Mouse (Mus musculus) liver, embryonic 14.5 days (tissue): ENCODE results near the gene Olfr1112. TPM values are rescaled to one million over a fixed set of nuclear protein-coding genes. Genes with fewer than 3 reads are reported as not detected.
"Not testable (repeated sequence)": the region's sequence is repeated elsewhere in the genome, so short reads cannot be mapped to it uniquely, and the experiment has no call there.

Experiments
- ATAC-seq: fragments of 200-750 bp; cut with Nextera tagmentation; 2 replicates; pipeline ENCODE4 v1.8.0; 2017; ENCODE audit warnings: moderate number of reproducible peaks, mild to moderate bottlenecking, moderate library complexity; ENCODE audit not compliant: insufficient read depth
- DNase-seq, 3 experiments: peaks; one replicate each; pipeline ENCODE4 v3.0.0-alpha.2; 2012 to 2013; ENCODE audit warnings: low read depth in 3 of 3, low spot score in 3 of 3
- H3K27ac ChIP-seq: fragments of 300-500 bp; sonication (generic); 2 replicates; pipeline ENCODE4 v1.5.1; 2014; ENCODE audit warnings: moderate library complexity, mild to moderate bottlenecking, control low read depth, inconsistent platforms
- H3K27me3 ChIP-seq: fragments of 300-500 bp; sonication (generic); 2 replicates; pipeline ENCODE4 v1.6.1; 2014; ENCODE audit warnings: mild to moderate bottlenecking, low read length, moderate library complexity; ENCODE audit not compliant: control insufficient read depth, insufficient read depth
- H3K36me3 ChIP-seq: fragments of 300-500 bp; sonication (generic); replicated peaks from 2 replicates; pipeline ENCODE4 v1.6.1; 2014; ENCODE audit warnings: low read depth; ENCODE audit not compliant: control insufficient read depth, insufficient read depth
- H3K4me1 ChIP-seq, 2 experiments: fragments of 200-500 bp in 1 of 2; fragments of 300-500 bp in 1 of 2; sonication (generic) in 1 of 2; replicated peaks; 2 replicates each; pipeline ENCODE4 v1.6.1; 2012 to 2014; ENCODE audit warnings: antibody characterized with exemption in 1 of 2, inconsistent platforms in 1 of 2, low read length in 1 of 2; ENCODE audit not compliant: control insufficient read depth in 2 of 2, insufficient read depth in 2 of 2
- H3K4me2 ChIP-seq: fragments of 300-500 bp; sonication (generic); 2 replicates; pipeline ENCODE4 v1.6.1; 2014; ENCODE audit warnings: low read depth, mild to moderate bottlenecking, control low read depth, moderate library complexity
- H3K4me3 ChIP-seq, 2 experiments: fragments of 200-500 bp in 1 of 2; fragments of 300-500 bp in 1 of 2; sonication (generic) in 1 of 2; 2 replicates each; pipeline ENCODE4 v1.5.1; 2012 to 2014; ENCODE audit warnings: low read depth in 2 of 2, low read length in 2 of 2, mild to moderate bottlenecking in 2 of 2, control low read depth in 1 of 2, inconsistent platforms in 1 of 2, moderate library complexity in 1 of 2; ENCODE audit not compliant: insufficient read depth in 1 of 2
- H3K9ac ChIP-seq: fragments of 300-500 bp; sonication (generic); replicated peaks from 2 replicates; pipeline ENCODE4 v1.6.1; 2014; ENCODE audit warnings: mild to moderate bottlenecking, control low read depth, moderate library complexity
- H3K9me3 ChIP-seq: fragments of 300-500 bp; sonication (generic); 2 replicates; pipeline ENCODE4 v1.6.1; 2016; ENCODE audit warnings: low read length, mixed read lengths; ENCODE audit not compliant: control insufficient read depth
- CTCF ChIP-seq: IDR thresholded peaks from 2 replicates; pipeline ENCODE4 v1.5.1; 2016; ENCODE audit warnings: antibody characterized with exemption, low read depth, control low read depth
- EP300 ChIP-seq: IDR thresholded peaks from 2 replicates; pipeline ENCODE4 v1.6.1; 2016; ENCODE audit warnings: antibody characterized with exemption, low read depth
- WGBS: fragments of 180-500 bp; shearing (Covaris S2); extraction: QIAGEN DNeasy Blood & Tissue Kit; methylation state at CpG from one replicate; pipeline ENCODE4 v1.1.7; 2014; ENCODE audit not compliant: insufficient replicate concordance; 5-methylcytosine and 5-hydroxymethylcytosine counted together
- polyA plus RNA-seq, 2 experiments: library from polyadenylated mRNA; depleted of rRNA in 1 of 2; stranded (reverse) in 1 of 2; unstranded in 1 of 2; fragments of >200 nt; fragmentation: Nextera tagmentation in 1 of 2; extraction: Ambion mirVana in 1 of 2; gene quantifications; 2 replicates each; pipeline versions ENCODE4 v1.2.1 to v1.2.3; 2012 to 2014

The Olfr1112 gene
- polyA plus RNA-seq (2012; rRNA removed) (not detected in 2 replicates), polyA plus RNA-seq (2014; fragmentation: Nextera tagmentation; extraction: Ambion mirVana) (not detected in 2 replicates)

GRCm38 (mm10) chr2:87187498-87187897, at the start of gene Olfr1112:
Olfr1112 (plus strand) TSS chr2:87187798.
- Histone ChIP-seq H3K27me3 (no peaks in the 10 kb centered on the region), H3K9me3 (no peaks in the 10 kb centered on the region), H3K36me3 (no peaks in the 10 kb centered on the region), H3K27ac (no peak within 1 kb of the TSS), H3K9ac (no peak within 1 kb of the TSS), H3K4me3 (no peak within 1 kb of the TSS), H3K4me2 (no peak within 1 kb of the TSS), H3K4me1 (no peaks in the 10 kb centered on the region)
- ATAC-seq, result no peak
- WGBS, result 56% methylated on average over 1 of the region's 1 CpGs
- TF ChIP-seq CTCF (no peak), EP300 (no peak)
- no peak for DNase-seq

- no peak within 1 kb of the TSS for H3K4me3 ChIP-seq
- H3K4me2 ChIP-seq, result no peak within 1 kb of the TSS
- ATAC-seq (no peak), DNase-seq (no peak)
- no peak within 1 kb of the TSS for H3K9ac ChIP-seq
- no peaks in the 10 kb centered on the region for H3K36me3 ChIP-seq
- H3K4me1 ChIP-seq, result no peaks in the 10 kb centered on the region
- 63% methylated on average over 1 of the region's 1 CpGs for WGBS
- H3K9me3 ChIP-seq, result no peaks in the 10 kb centered on the region
- no peaks in the 10 kb centered on the region for H3K27me3 ChIP-seq
- H3K27ac ChIP-seq, result no peak within 1 kb of the TSS
- TF ChIP-seq CTCF (no peak), EP300 (no peak)
Observed at GRCm38 (mm10) chr2:87140200-87140599, 47.4 kb upstream of the Olfr1112 start, which contains the start of gene Olfr1110. Olfr1110 (minus strand) TSS chr2:87140300.

- H3K4me1 ChIP-seq, result no peaks in the 10 kb centered on the region
- H3K4me2 ChIP-seq, result no peak within 1 kb of the TSS
- TF ChIP-seq EP300 (no peak), CTCF (no peak)
- H3K36me3 ChIP-seq, result no peaks in the 10 kb centered on the region
- H3K27me3 ChIP-seq, result no peaks in the 10 kb centered on the region
- H3K9ac ChIP-seq, result no peak within 1 kb of the TSS
- no peak for DNase-seq
- no peaks in the 10 kb centered on the region for H3K9me3 ChIP-seq
- no peak for ATAC-seq
- no peak within 1 kb of the TSS for H3K27ac ChIP-seq
- H3K4me3 ChIP-seq, result no peak within 1 kb of the TSS
Observed at GRCm38 (mm10) chr2:87152524-87152923, 35.1 kb upstream of the Olfr1112 start, which contains the start of gene Olfr1111. Olfr1111 (minus strand) TSS chr2:87152624.

GRCm38 (mm10) chr2:87167731-87168130, 19.9 kb upstream of the Olfr1112 start:
- not testable (repeated sequence) for H3K4me1 ChIP-seq, H3K4me2 ChIP-seq, DNase-seq, H3K27ac ChIP-seq, ATAC-seq, H3K9ac ChIP-seq, H3K36me3 ChIP-seq, H3K27me3 ChIP-seq, H3K9me3 ChIP-seq, H3K4me3 ChIP-seq
- WGBS, result 57% methylated on average over 2 of the region's 2 CpGs

- no peak within 1 kb of the TSS for H3K27ac ChIP-seq
- DNase-seq (no peak), ATAC-seq (no peak)
- H3K9ac ChIP-seq, result no peak within 1 kb of the TSS
- no peaks in the 10 kb centered on the region for H3K36me3 ChIP-seq
- H3K4me3 ChIP-seq, result no peak within 1 kb of the TSS
- H3K4me1 ChIP-seq, result no peaks in the 10 kb centered on the region
- H3K4me2 ChIP-seq, result no peak within 1 kb of the TSS
- H3K9me3 ChIP-seq, result no peaks in the 10 kb centered on the region
- no peaks in the 10 kb centered on the region for H3K27me3 ChIP-seq
- 53% methylated on average over 2 of the region's 2 CpGs for WGBS
- TF ChIP-seq EP300 (no peak), CTCF (no peak)
Observed at GRCm38 (mm10) chr2:87208670-87209069, 21.1 kb downstream of the Olfr1112 start, which contains the start of gene Olfr1113. Olfr1113 (plus strand) TSS chr2:87208970.

Other genes starting within 250 kb of the Olfr1112 start
- not detected in 2 replicates for gene Olfr1099, start 227.1 kb upstream of the Olfr1112 start, polyA plus RNA-seq (2012; rRNA removed)
- gene Olfr1099, start 227.1 kb upstream of the Olfr1112 start, polyA plus RNA-seq (2014; fragmentation: Nextera tagmentation; extraction: Ambion mirVana), result not detected in 2 replicates
- not detected in 2 replicates for gene Olfr1100, start 207.8 kb upstream of the Olfr1112 start, polyA plus RNA-seq (2012; rRNA removed)
- gene Olfr1100, start 207.8 kb upstream of the Olfr1112 start, polyA plus RNA-seq (2014; fragmentation: Nextera tagmentation; extraction: Ambion mirVana), result not detected in 2 replicates
- not detected in 2 replicates for gene Olfr1101, start 196.6 kb upstream of the Olfr1112 start, polyA plus RNA-seq (2012; rRNA removed)
- not detected in 2 replicates for gene Olfr1101, start 196.6 kb upstream of the Olfr1112 start, polyA plus RNA-seq (2014; fragmentation: Nextera tagmentation; extraction: Ambion mirVana)
- not detected in 2 replicates for gene Olfr1102, start 189.4 kb upstream of the Olfr1112 start, polyA plus RNA-seq (2012; rRNA removed)
- not detected in 2 replicates for gene Olfr1102, start 189.4 kb upstream of the Olfr1112 start, polyA plus RNA-seq (2014; fragmentation: Nextera tagmentation; extraction: Ambion mirVana)
- not detected in 2 replicates for gene Olfr1104, start 160.7 kb upstream of the Olfr1112 start, polyA plus RNA-seq (2012; rRNA removed)
- gene Olfr1104, start 160.7 kb upstream of the Olfr1112 start, polyA plus RNA-seq (2014; fragmentation: Nextera tagmentation; extraction: Ambion mirVana), result not detected in 2 replicates
- not detected in 2 replicates for gene Olfr1105, start 151.3 kb upstream of the Olfr1112 start, polyA plus RNA-seq (2012; rRNA removed)
- not detected in 2 replicates for gene Olfr1105, start 151.3 kb upstream of the Olfr1112 start, polyA plus RNA-seq (2014; fragmentation: Nextera tagmentation; extraction: Ambion mirVana)
- not detected in 2 replicates for gene Olfr1106, start 135.5 kb upstream of the Olfr1112 start, polyA plus RNA-seq (2012; rRNA removed)
- not detected in 2 replicates for gene Olfr1106, start 135.5 kb upstream of the Olfr1112 start, polyA plus RNA-seq (2014; fragmentation: Nextera tagmentation; extraction: Ambion mirVana)
- not detected in 2 replicates for gene Olfr1107, start 112.0 kb upstream of the Olfr1112 start, polyA plus RNA-seq (2012; rRNA removed)
- gene Olfr1107, start 112.0 kb upstream of the Olfr1112 start, polyA plus RNA-seq (2014; fragmentation: Nextera tagmentation; extraction: Ambion mirVana), result not detected in 2 replicates
- gene Olfr1109, start 91.8 kb upstream of the Olfr1112 start, polyA plus RNA-seq (2012; rRNA removed), result not detected in 2 replicates
- not detected in 2 replicates for gene Olfr1109, start 91.8 kb upstream of the Olfr1112 start, polyA plus RNA-seq (2014; fragmentation: Nextera tagmentation; extraction: Ambion mirVana)
- gene Olfr259, start 73.2 kb upstream of the Olfr1112 start, polyA plus RNA-seq (2012; rRNA removed), result not detected in 2 replicates
- gene Olfr259, start 73.2 kb upstream of the Olfr1112 start, polyA plus RNA-seq (2014; fragmentation: Nextera tagmentation; extraction: Ambion mirVana), result not detected in 2 replicates
- not detected in 2 replicates for gene Olfr1110, start 47.5 kb upstream of the Olfr1112 start, polyA plus RNA-seq (2012; rRNA removed)
- not detected in 2 replicates for gene Olfr1110, start 47.5 kb upstream of the Olfr1112 start, polyA plus RNA-seq (2014; fragmentation: Nextera tagmentation; extraction: Ambion mirVana)
- gene Olfr1111, start 35.2 kb upstream of the Olfr1112 start, polyA plus RNA-seq (2012; rRNA removed), result not detected in 2 replicates
- gene Olfr1111, start 35.2 kb upstream of the Olfr1112 start, polyA plus RNA-seq (2014; fragmentation: Nextera tagmentation; extraction: Ambion mirVana), result not detected in 2 replicates
- not detected in 2 replicates for gene Olfr1113, start 21.2 kb downstream of the Olfr1112 start, polyA plus RNA-seq (2012; rRNA removed)
- gene Olfr1113, start 21.2 kb downstream of the Olfr1112 start, polyA plus RNA-seq (2014; fragmentation: Nextera tagmentation; extraction: Ambion mirVana), result not detected in 2 replicates
- not detected in 2 replicates for gene Olfr1115, start 60.2 kb downstream of the Olfr1112 start, polyA plus RNA-seq (2012; rRNA removed)
- not detected in 2 replicates for gene Olfr1115, start 60.2 kb downstream of the Olfr1112 start, polyA plus RNA-seq (2014; fragmentation: Nextera tagmentation; extraction: Ambion mirVana)
- gene Olfr1116, start 79.7 kb downstream of the Olfr1112 start, polyA plus RNA-seq (2012; rRNA removed), result not detected in 2 replicates
- not detected in 2 replicates for gene Olfr1116, start 79.7 kb downstream of the Olfr1112 start, polyA plus RNA-seq (2014; fragmentation: Nextera tagmentation; extraction: Ambion mirVana)
- not detected in 2 replicates for gene Olfr1118, start 119.8 kb downstream of the Olfr1112 start, polyA plus RNA-seq (2012; rRNA removed)
- gene Olfr1118, start 119.8 kb downstream of the Olfr1112 start, polyA plus RNA-seq (2014; fragmentation: Nextera tagmentation; extraction: Ambion mirVana), result not detected in 2 replicates
- not detected in 2 replicates for gene Olfr1120, start 167.0 kb downstream of the Olfr1112 start, polyA plus RNA-seq (2012; rRNA removed)
- gene Olfr1120, start 167.0 kb downstream of the Olfr1112 start, polyA plus RNA-seq (2014; fragmentation: Nextera tagmentation; extraction: Ambion mirVana), result not detected in 2 replicates
- not detected in 2 replicates for gene Olfr1121, start 182.1 kb downstream of the Olfr1112 start, polyA plus RNA-seq (2012; rRNA removed)
- gene Olfr1121, start 182.1 kb downstream of the Olfr1112 start, polyA plus RNA-seq (2014; fragmentation: Nextera tagmentation; extraction: Ambion mirVana), result not detected in 2 replicates
- not detected in 2 replicates for gene Olfr1122, start 198.1 kb downstream of the Olfr1112 start, polyA plus RNA-seq (2012; rRNA removed)
- not detected in 2 replicates for gene Olfr1122, start 198.1 kb downstream of the Olfr1112 start, polyA plus RNA-seq (2014; fragmentation: Nextera tagmentation; extraction: Ambion mirVana)
- gene Olfr1123, start 228.8 kb downstream of the Olfr1112 start, polyA plus RNA-seq (2012; rRNA removed), result not detected in 2 replicates
- gene Olfr1123, start 228.8 kb downstream of the Olfr1112 start, polyA plus RNA-seq (2014; fragmentation: Nextera tagmentation; extraction: Ambion mirVana), result not detected in 2 replicates
- gene Olfr1124, start 242.5 kb downstream of the Olfr1112 start, polyA plus RNA-seq (2012; rRNA removed), result not detected in 2 replicates
- gene Olfr1124, start 242.5 kb downstream of the Olfr1112 start, polyA plus RNA-seq (2014; fragmentation: Nextera tagmentation; extraction: Ambion mirVana), result not detected in 2 replicates